Mouse (Mus musculus) frontal cortex, postnatal 10 days (tissue): Measurements from ENCODE around the gene Khdc1c.
"Not testable (repeated sequence)": the region's sequence is repeated elsewhere in the genome, so short reads cannot be mapped to it uniquely, and the experiment has no call there.

Source experiments
- DNase-seq, 2 experiments: peaks; one replicate each; pipeline ENCODE4 v3.0.0; 2022; ENCODE audit warnings: low spot score in 2 of 2, mixed read lengths in 1 of 2

The Khdc1c gene

GRCm38 (mm10) chr1:21368031-21368430 is at the start of gene Khdc1c:
Gene Khdc1c (plus strand): TSS chr1:21368331.
- DNase-seq, result not testable (repeated sequence)

GRCm38 (mm10) chr1:21320271-21320670 is 47.9 kb upstream of the Khdc1c start:
- DNase-seq, result not testable (repeated sequence)

DNA sequence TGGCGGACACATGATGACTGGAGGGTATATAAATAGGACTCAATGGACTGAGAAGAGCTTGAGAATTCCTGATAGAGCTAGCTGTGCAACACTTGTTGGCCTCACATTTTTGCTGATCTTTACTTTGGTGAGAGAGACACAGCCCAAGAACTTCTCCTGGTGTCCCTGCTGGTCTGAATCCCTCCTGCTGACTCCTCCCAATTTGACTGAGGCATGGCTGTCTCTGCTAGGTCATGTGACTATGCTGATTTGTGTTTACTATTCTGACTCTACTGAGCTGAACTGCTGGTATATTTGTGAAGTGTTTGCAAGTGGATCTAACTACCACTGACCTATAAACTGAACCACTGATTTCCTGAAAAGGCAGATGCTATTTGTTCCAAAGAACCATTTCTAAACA is 46.5 kb upstream of the Khdc1c start:
- no peak for DNase-seq

- no peak for DNase-seq
Measured at GRCm38 (mm10) chr1:21323996-21324574, 44.0 kb upstream of the Khdc1c start.

- no peak for DNase-seq
Measured at GRCm38 (mm10) chr1:21324633-21325032, 43.5 kb upstream of the Khdc1c start.

DNA sequence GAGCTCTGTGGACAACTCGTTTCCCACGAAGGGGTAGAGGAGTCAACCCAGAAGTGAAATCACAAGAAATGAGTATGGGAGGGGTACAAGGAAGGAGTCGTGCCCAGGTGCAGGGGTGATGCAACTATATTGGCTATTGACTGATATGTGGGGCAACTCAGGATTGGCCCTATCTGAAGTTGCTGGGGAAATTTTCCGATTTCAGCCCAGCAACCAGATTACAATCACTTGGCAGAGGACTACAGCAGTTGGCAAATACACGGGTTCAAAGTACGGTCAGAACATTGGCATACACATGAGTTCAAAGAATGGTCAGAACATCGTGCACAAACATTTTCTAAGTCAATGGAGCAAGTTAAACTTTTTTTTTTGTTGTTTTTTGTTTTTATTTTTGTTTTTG is 41.4 kb upstream of the Khdc1c start:
- no peak for DNase-seq

DNA sequence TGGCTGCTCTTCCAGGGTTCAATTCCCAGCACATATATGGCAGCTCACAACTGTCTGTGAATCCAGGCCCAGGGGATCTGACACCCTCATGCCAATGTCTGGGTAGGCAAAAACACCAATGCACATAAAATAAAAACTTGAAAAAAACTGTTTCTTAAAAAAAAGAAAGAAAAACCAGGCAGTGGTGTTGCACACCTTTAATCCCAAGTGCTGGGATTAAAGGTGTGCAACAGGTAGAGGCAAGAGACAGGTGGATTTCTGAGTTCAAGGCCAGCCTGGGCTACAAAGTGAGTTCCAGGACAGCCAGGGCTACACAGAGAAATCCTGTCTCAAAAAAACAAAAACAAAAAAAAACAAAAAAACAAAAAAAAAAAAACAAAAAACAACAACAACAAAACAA is 37.0 kb upstream of the Khdc1c start:
- not testable (repeated sequence) for DNase-seq

GRCm38 (mm10) chr1:21333222-21333973 is 34.7 kb upstream of the Khdc1c start:
- DNase-seq, result no peak

DNA sequence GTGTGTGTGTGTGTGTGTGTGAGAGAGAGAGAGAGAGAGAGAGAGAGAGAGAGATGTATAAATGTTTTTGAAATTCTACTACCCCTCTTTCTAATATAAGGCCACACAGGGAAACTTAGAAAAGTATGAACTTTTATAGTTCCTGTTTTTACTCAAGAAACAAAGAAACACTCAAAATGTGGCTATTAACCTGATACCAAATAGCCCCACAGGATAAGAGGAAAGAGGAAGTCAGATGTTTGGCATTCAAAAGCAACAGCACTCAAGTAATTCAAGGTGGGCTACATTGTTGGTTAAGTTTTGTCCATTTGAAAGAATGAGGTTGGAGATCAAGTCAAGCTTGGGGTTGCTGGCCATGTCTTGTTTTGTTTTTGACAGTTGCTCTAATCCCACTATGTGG is 32.3 kb upstream of the Khdc1c start:
- no peak for DNase-seq

DNA sequence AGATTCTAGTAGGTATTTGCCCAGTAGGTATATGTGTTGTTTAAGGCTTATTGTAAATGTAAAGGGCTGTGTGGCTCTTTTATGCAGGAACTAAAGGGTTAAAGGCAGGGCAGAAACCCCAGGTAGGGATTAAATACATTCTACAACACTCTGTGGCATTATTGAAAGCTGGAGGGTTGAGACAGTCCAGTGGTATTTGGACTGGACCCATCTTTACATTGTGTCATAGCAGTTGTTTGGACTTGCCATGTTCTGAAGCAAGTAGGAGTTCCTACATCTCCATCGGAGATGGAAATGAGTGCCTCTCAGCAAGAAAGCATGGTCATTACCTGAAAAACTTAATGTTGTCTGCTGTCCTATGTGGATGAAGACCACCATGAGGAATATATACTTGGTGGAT is 27.4 kb upstream of the Khdc1c start:
- DNase-seq, result no peak

DNA sequence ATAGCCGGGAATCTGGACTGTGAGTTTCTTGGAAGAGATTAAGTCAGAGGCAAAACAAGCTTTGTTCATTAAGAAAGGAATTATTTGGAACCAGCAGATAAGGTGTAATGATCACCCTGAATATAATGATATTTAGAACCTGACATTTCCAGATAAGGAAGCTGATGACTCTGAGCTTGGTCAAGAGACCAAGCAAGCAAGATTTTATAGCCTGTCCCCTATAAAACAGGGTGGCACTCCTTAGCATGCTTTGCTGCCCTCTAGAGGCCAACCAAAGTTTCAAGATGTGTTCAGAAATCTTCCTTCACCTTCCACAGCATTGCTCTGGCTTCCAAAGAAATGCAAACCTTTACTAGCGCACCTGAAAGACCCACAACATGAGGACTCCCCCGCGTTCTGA is 23.9 kb upstream of the Khdc1c start:
- DNase-seq, result peak in 1 of 2 experiments; percentile 39

DNA sequence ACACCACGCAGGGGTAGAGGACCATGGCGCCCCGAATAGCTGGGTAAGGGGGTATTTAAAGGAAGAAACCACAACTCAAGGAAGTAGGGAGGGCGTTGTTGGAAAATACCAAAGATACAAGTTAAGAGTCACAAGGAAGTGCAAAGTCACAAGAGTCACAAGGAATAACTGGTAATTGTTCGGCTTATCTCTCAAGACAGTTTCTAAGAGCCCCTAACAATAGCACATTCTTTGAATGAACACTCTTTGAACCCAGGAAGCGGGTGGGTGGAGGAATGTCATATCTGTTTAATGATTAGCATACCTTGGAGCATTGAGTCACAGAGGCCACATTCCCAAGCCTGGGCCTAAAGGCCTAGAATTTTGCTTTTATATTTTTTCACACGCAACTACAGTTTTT is 23.4 kb upstream of the Khdc1c start:
- DNase-seq, result not testable (repeated sequence)

DNA sequence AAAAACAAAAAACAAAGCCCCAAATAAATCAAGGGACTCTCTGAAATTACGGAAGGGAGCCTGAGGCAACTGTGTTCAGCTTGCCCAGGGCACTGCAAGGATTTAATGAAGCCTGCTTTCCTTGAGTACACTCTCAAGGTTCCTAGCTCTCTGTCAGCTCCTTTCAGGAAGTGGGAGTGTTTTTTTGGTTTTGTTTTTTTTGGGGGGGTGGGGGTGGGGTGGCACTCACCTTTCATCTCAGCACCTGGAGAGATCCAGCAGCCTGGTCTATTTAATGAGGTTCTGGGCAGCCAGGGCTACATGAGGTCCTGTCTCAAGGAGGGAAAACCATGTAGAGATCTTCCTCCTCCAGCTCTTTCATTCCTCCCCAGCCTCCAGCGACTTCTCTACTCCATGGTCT is 18.8 kb upstream of the Khdc1c start, which contains the start of gene Khdc1a:
Gene Khdc1a (plus strand): TSS at position 301 of the 400 bp plus-strand sequence.
- DNase-seq, result no peak

DNA sequence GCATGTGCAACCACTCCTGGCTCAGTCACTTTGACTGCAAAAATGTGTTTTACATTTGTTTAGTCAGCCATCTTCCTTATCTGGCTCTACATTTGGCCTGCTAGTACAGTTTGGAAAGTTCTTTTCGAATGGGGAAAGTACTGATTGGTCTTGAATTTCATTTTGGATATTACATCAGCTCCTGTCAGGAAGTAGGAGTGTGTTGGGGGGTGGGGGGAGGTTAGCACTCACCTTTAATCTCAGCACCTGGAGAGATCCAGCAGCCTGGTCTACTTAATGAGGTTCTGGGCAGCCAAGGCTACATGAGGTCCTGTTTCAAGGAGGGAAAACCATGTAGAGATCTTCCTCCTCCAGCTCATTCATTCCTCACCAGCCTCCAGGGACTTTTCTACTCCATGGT is 15.1 kb downstream of the Khdc1c start, which contains the start of gene Khdc1b:
Gene Khdc1b (plus strand): TSS at position 301 of the 400 bp plus-strand sequence.
- DNase-seq, result no peak

- no peak for DNase-seq
Measured at GRCm38 (mm10) chr1:21391138-21391671, 23.1 kb downstream of the Khdc1c start.

DNA sequence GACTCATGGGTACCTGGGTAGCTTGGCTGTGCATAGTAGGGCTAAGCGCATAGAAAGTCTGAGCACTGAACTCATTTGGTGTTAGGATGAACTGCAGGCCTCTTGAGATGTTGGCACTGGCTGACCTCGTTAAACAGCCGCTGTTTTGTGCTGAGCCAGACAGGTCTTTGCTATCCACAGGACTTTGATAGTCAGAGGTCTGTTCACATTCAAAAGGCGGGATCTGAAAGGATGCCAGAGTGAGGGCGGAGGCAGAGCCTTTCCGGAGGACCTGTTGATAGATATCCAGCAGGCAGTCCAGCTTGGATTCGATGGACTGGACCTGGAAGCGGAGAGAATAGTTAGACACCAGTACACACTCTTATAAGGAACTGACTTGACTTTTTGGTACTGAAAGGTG is 34.7 kb downstream of the Khdc1c start:
- no peak for DNase-seq

- DNase-seq, result no peak
Measured at GRCm38 (mm10) chr1:21407266-21407665, 39.1 kb downstream of the Khdc1c start.

DNA sequence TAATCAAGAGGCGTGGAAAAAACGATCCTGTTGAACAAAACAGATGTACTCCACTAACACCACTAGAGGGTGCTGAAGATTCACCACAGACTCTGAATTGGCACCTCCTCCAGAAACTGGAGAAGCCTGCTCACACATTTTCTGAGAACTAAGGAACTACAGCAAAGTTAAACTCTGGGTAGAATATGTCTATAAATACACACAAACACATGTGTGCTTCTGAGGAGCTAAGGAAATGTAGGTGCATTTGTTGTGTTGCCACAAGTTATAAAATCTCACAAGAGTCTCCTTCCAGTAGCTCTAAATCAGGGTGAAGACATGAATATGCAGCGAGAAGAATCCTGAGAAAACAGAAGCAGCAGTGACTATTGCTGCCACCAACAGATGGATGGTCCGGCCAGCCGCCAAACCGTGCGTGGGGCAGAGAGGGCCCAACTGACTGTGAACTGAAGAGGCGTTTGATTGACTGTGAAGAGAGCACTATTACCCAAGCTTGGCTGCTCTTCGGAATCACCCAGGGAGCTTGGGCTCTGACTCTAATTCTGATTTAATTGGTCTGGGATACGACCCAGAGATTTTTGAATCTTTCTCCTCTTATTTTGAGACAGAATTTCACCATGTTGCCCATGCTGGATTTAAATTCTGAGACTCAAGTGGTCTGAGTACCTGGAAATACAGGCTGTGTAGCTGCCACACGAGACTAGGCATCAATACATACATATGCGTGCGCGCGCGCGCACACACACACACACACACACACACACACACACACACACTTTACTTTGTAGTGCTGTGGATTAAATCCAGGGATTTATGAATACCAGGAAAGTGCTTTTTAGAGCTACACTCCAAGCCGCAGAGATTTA is 43.4 kb downstream of the Khdc1c start:
- peak; percentile 71 to 78 for DNase-seq

- DNase-seq, result no peak
Measured at GRCm38 (mm10) chr1:21412197-21412555, 44.0 kb downstream of the Khdc1c start.

GRCm38 (mm10) chr1:21419370-21419769 is 51.2 kb downstream of the Khdc1c start:
- DNase-seq, result no peak
